Mouse (Mus musculus) E14TG2a.4 (cell line): Measurements from ENCODE around the gene Ptprc.

Source experiments
- CTCF ChIP-seq: conservative IDR thresholded peaks from 2 replicates; pipeline ENCODE4 v1.5.1; 2014; ENCODE audit warnings: low read length
- NANOG ChIP-seq: IDR thresholded peaks from 2 replicates; pipeline ENCODE4 v1.6.1; 2014; ENCODE audit warnings: borderline replicate concordance, low read length, mixed read lengths
- POU5F1 ChIP-seq: IDR thresholded peaks from 2 replicates; pipeline ENCODE4 v1.6.1; 2014; ENCODE audit warnings: low read length, borderline replicate concordance

GRCm38 (mm10) chr1:138166233-138166771 lies 9.2 kb downstream of the Ptprc start:
- no peak for TF ChIP-seq CTCF
- TF ChIP-seq NANOG, result no peak
- TF ChIP-seq POU5F1, result no peak
